Mouse (Mus musculus) left cerebral cortex, postnatal 25 days (tissue): ENCODE measurements at regions not wholly inside any gene's neighbourhood (a gene's known extent, or its start where the extent isn't known, plus 50 kb on each side); places are given as distances from the start of the nearest gene placed in this dataset.

Experiments
- DNase-seq, 2 experiments: peaks; one replicate each; pipeline ENCODE4 v3.0.0; 2022; ENCODE audit warnings: low spot score in 2 of 2, mixed read lengths in 1 of 2
- intact Hi-C: fragments of 180-260 bp; cut with DNase I; formaldehyde crosslinking; loops from one replicate; pipeline ENCODE4 v1.15.1; 2025

DNA sequence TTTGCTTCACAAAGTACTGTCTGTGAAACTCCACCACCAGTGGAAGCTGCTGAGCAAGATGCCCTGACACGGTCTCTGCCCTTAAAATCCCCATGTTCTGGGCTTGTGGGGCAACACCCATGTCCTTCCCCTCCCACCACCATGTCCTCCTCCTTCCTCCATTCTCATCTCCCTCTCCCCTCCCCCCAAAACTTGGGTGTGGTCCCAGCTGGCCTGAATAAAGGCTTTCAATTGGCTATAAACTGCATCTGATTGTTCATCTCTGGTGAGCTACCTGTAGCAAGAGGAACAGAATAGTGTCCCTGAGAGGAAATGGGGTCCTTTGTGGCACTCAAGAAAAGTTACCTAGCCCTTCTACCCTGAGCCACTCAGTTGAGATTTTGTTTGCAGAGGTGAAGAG is 91.8 kb downstream of the Slc16a9 start:
- DNase-seq, result no peak
- intact Hi-C loops, result no loop called here

DNA sequence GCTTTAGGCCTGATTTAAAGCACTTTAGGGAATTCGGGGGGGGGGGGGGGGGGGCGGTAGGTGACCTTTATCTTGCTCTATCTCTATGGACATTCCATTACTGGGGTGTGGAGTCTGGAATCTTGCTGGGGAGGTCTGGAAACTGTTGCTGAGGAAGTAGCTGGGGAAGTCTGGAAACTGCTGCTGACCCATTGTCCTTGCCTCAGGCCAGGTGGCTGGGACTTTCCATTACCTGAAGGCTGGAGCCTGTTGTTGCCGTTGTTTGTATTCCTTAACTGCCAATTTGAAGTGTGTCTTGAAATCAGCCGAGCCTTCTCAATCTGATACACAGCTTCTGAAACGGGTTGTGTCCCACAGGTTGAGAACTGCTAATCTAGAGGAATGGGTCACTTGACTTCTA is 80.9 kb upstream of the Fam13c start:
- intact Hi-C loops, result no loop called here
- DNase-seq, result no peak

DNA sequence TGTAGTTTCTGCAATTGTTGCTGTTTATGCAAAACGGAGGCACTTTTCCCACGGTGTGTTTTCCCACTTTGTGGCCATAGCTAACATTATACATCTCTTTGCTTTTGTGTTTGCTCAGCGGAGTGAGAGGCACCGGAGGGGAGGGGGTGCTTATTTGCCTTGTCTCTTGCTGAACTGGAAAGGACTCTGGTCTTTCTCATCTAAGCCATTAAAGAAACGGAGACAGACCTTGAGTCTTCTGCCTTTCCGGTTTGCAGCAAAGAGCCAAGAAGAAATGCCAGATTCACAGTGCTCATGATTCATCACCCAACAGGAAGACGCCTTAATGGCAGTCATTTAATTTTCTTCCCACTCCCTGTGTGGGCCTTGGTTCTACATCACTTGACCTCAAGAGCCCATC is 80.4 kb upstream of the Fam13c start:
- DNase-seq, result no peak
- intact Hi-C loops, result loop anchor here (5.0 to 10.0 kb wide), 2 partner anchors 202 to 455 kb away; no protein-coding TSS in a partner anchor

DNA sequence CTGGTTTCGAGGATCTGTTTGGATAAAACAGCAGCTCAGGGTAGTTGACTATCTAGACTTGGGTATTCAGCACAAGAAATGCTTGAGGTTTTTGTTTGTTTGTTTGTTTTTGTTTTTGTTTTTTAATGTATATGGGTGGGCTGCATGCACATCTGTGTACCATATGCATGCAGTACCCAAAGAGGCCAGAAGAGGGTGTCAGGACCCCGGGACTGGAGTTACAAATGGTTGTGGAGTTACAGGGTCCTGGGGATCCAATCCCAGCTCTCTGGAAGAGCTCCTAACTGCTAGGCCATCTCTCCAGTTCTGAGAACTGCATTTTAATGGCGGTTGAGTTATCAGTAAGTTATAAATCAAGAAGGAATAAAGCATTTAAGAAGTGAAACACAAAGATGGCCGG is 77.2 kb upstream of the Fam13c start:
- peak in 1 of 2 experiments; percentile 14 for DNase-seq
- intact Hi-C loops, result loop anchor here (5.0 to 10.0 kb wide), 2 partner anchors 199 to 452 kb away; no protein-coding TSS in a partner anchor

DNA sequence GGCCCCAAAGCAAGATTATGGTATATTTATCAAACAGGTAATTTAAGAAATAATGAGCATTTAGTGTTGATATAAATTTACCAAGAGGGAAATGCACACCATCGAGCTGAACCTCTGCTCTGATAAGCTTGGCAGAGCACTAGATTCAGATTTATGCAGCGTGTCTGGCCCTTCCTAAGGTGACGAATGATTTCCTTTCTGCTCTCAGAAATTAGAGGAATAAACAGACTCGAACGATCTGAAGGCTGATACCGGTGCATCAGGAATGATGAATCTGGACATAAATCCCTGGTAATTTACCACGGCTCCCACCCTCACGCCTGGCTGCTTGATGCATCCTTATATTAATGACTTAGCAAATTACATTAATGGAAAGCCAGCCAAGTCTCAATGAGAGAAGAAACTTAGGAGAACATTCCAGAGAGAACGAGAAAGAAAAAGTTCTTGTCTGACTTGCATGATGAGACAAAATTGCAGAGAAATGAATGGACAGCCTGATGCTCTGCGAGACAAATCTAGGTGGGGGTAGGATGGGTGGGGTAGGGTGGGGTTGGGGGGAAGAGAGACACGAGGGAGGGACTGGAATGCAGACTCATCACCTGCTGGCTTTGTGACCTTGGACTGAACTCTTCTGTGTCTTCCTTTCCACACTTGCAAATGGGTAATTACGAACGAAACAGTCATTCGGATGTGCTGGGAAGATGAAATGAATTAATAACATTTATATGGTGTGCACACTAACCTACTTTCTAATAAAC is 75.9 kb upstream of the Fam13c start:
- no peak for DNase-seq
- intact Hi-C loops, result loop anchor here (5.0 to 10.0 kb wide), 2 partner anchors 198 to 450 kb away; no protein-coding TSS in a partner anchor

DNA sequence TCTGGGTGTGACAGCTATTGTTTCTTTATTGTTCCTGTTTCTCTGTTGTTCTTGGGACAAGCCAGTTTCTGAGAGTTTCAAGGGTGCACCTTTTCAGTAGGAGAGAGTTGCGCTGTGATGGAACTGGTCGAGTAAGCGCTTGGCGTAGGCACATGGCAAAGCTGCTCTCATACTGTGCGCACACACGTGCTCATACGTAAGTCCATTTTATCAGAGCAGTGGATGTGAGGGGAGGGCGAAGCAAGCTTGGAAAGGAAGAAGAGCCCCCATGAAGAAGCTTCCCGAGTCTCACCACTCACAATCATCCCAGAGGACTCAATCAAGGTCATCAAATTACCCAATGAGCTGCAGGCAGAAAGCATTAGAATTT is 75.3 kb upstream of the Fam13c start:
- intact Hi-C loops, result loop anchor here (5.0 to 10.0 kb wide), 2 partner anchors 197 to 450 kb away; no protein-coding TSS in a partner anchor

DNA sequence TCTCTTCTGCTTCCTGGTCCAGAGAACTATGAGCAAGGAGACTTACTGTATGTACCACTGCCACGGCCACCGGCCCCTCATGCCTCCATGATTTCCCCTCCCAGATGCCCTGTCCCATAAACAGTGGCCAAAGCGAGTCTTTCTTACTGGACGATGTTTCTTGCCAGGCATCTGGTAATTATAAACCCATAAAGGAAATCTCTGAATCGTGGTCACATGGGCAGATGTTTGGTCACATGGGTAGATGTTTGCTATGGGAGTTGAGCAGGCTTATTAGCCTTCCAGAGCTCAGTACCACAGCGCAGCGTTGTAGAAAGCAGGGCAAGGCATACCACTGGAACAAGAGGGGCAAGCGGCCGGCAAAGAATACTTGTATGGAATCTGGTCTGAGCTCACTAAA is 74.8 kb upstream of the Fam13c start:
- no peak for DNase-seq
- intact Hi-C loops, result loop anchor here (10.0 kb wide), 1 partner anchor 449 kb away; no protein-coding TSS in a partner anchor

More for the DNA sequence above, 75.3 kb upstream of the Fam13c start:
- no peak for DNase-seq

DNA sequence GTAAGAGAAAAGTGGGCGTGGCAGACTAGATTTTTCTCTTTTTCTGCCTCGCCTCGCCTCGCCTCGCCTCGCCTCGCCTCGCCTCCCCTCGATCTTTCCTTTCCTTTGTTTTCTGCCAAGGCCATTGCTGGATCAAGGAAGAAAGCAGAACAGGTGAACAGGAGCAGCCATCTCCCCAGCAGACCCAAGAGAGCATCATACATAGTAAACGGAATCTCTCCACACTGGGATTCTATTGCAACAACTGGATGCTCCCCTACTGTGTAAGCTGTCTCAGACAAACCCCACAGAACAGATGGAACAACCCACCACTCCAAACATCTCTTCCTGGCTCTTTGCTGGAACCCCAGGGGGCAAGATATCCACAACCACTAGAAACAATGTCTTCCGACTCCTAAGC is 72.4 kb upstream of the Fam13c start:
- DNase-seq, result no peak
- intact Hi-C loops, result loop anchor here (2.0 to 10.0 kb wide), 2 partner anchors 165 to 447 kb away; no protein-coding TSS in a partner anchor

DNA sequence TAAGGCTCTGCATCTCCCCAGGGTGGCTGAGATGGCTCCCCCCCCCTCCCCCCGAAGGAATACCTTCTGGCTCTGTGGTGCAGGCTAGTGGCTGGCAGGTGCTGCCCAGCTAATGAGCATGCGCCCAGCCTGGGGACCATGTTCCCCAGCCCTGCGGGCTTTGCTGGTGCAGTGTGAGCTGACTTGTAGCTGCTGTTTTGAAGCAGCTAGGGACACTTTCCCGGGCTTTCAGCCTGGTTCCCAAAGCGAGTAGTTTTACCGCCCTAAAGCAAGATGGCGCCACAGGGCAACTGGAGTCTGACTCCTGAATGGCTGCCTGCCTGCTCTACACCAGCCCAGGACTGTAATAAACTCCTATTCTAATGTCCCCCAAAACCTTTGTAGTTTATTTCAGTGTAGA is 71.6 kb upstream of the Fam13c start:
- DNase-seq, result peak; percentile 72 to 80
- intact Hi-C loops, result loop anchor here (2.0 to 10.0 kb wide), 2 partner anchors 164 to 446 kb away; no protein-coding TSS in a partner anchor

DNA sequence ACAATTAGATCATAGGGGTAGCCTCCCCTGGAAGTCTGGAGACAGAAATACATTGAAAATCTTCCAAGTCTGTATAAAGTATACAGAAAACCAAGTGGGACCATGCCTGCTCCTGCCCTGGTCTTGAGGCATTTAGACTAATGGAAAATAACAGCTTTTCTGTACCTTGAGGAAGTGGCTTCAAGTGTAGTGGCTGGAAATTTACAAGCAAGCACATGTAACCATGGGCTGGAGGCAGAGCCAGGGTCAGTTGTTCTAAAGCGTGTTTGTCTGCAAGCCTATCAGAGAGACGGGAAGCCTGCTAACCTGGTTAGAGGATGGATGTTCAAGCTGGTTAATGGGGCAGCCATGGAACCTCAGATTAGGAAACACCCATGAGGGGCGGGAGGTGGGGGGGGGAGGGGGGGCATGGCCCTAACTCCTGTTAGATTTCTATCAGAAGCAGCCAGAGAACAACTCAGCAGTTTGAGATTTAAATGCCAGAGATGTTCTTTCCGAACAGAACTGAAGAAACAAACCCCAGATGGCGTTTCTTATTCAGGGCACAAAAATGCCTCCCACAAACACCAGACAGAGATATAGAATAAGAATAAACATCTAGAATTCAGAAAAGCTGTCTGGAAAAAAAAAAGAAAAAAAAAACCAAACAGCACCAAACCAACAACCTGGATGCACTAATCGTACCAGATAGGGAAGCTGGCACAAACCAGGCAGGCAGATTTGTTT is 67.7 kb upstream of the Fam13c start:
- DNase-seq, result peak; percentile 45 to 83
- intact Hi-C loops, result loop anchor here (2.0 to 5.0 kb wide), 2 partner anchors 68 to 85 kb away; partner anchors contain the start of gene Fam13c

DNA sequence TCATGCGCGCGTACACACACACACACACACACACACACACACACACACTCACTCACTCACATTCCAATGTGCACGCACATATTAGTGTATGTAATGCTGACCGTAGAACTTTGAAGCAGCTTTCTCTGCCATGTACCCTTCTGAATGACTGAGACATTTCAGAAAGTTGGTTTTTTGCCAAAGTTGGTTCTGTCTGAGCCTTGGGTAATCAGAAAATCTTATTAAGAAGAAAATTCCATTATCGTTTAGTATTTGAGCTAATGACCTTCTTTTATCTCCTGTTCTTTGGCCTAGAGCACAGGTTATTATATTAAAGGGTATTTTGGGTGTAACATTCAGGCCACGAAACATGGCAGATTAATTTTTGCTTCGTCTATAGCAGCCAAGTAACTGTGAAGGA is 67.1 kb upstream of the Fam13c start:
- no peak for DNase-seq
- intact Hi-C loops, result loop anchor here (2.0 to 5.0 kb wide), 2 partner anchors 68 to 84 kb away; partner anchors contain the start of gene Fam13c

DNA sequence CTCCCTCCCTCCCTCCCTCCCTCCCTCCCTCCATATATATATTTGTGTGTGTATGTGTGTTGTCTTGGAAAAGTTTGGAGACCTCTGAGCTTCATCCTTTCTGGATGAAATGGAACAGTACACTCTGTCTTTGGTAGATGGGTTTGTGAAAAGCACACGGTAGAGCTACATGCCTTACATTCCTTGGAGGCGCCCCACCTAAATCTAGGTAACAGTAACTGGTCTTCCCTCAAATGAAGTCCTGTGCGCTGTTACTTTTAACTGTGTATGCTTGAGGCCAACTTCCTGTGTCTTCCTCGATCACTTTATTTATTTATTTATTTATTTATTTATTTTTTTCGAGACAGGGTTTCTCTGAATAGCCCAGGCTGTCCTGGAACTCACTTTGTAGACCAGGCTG is 66.4 kb upstream of the Fam13c start:
- intact Hi-C loops, result loop anchor here (2.0 to 5.0 kb wide), 2 partner anchors 67 to 83 kb away; partner anchors contain the start of gene Fam13c
- no peak for DNase-seq

DNA sequence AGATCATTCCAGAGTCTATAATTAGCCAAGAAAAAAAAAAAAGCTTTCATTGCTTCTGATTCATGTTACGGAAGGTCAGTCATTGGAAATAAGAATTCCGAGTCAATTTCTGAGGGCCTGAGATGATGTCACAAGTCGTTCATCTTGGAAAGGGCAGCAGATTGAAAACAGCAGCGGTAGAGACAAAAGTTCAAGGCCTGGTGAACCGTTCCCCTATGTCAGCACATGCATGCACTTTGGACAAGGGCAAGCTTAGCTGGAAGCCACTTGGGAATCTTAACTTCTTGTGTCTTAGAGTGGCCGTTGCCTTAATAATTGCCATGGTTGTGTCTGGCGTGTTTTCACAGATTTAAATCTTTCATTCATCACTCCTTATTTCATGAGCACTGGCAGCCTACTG is 65.6 kb upstream of the Fam13c start:
- intact Hi-C loops, result loop anchor here (5.0 kb wide), 1 partner anchor 83 kb away; no protein-coding TSS in a partner anchor
- DNase-seq, result no peak

DNA sequence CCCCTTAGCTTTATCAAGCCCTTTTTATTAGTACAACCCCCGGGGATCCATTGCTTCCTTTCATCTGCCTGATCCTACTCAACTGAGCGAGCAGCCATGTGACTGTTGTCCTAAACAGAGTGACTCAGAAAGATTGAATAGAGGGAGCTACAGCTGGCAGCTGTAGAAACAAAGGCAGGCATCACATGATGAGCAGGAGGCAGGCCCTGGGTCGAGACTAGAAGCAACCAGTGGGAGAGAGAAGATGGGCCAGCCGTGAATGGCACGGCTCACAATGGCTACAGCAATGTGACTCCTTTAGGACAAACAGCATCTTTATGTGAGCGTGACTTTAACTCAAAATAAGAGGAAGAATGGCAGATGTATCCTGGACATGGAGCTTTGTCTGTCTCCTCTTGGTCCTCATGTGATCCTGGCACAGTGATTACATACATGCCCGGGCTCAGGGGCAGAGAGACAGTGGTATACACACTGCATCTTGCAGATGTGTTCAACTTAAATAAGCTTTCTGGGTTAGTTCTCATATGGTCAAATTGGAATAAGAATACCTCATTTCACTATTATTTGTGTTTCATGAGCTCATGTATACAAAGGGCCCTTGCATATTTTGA is 60.1 kb upstream of the Fam13c start:
- intact Hi-C loops, result no loop called here
- peak; percentile 40 to 64 for DNase-seq

DNA sequence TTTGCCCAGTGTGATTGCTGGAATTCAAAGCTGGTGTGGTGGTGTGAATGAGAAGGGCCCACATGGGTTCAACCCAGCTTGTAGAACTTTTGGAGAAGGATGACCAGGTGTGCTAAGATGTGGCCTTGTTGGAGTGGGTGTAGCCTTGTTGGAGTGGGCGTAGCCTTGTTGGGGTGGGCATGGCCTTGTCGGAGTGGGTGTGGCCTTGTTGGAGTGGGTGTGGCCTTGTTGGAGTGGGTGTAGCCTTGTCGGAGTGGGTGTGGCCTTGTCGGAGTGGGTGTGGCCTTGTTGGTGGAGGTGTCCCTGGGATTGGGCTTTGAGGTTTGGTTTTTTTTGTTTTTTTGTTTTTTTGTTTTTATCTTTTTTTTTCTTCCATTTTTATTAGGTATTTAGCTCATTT is 55.6 kb upstream of the Fam13c start:
- intact Hi-C loops, result no loop called here
- DNase-seq, result no peak

DNA sequence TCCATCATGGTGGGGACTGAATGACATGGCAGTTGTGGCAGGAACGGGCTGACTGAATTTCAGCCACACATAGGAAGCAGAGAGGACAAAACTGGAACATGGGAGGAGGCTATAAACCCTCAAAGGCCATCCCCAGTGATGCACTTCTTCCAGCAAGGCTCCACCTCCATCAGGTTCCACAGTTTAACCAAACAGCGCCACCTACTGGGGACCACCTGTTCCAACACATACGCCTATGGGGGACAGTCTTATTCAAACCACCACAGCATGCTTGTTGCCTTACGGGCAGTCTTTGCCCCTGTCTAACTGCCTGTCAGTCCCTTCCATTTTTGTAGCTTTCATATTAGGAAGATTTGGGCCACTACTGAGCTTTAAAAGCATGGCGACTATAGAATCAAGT is 52.6 kb upstream of the Fam13c start:
- intact Hi-C loops, result no loop called here
- DNase-seq, result no peak
